ENCODE assay signal across 13 mouse cellular contexts in the genomic region with DNA sequence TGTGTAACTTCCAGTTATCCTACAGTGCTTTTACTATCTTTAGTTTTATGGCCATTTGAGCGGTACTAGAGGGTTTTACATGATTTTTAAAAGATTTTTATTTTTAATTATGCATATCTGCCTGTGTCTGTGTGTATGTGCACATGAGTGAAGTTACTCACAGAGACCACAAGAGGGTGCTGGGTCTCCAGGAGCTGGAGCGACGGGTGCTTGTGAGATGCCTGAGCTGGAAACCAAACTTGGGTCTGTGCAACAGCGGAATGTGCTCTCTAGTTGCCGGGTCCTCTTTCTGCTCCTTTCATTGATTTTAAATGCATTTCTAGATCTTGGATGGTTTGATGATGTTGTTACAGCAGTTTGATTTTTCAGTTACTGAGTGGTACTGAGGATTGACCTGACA. TPM values are rescaled to one million over a fixed set of nuclear protein-coding genes. Genes with fewer than 3 reads are reported as not detected.
A peak's percentile ranks its signal among the peaks of the same experiment; 100 is the strongest.
DNase-seq lines count a peak whose midpoint lies in the region; ATAC-seq and TF ChIP-seq lines count a peak whose summit lies in the region.
"Had no signal": no experiment of that assay in that cellular context is flagged by ENCODE, and none has a peak within 500 bp of the region (broad histone marks: within the 10 kb centered on the region; RNA-seq: fewer than 3 reads in every experiment).

No protein-coding gene starts in this region.

- H3K27ac ChIP-seq in heart, adult 2 months = no peak overlapping the region
- H3K27ac ChIP-seq in lung, embryonic 14.5 days (ENCODE audit: low read depth) = no peak overlapping the region
- H3K27ac ChIP-seq in ES-E14 (ENCODE audit: insufficient read depth, low read depth, low read length, poor library complexity, severe bottlenecking) = no peak overlapping the region
- no peak overlapping the region for H3K27ac ChIP-seq in limb, embryonic 10.5 days
- H3K27ac ChIP-seq: kidney, embryonic 15.5 days; limb, embryonic 12.5 days had no signal

- H3K36me3 ChIP-seq in heart, adult 2 months (ENCODE audit: control insufficient read depth, insufficient read depth, low read length) = no peaks in the 10 kb centered on the region
- H3K36me3 ChIP-seq in lung, embryonic 14.5 days (ENCODE audit: insufficient read depth) = no peaks in the 10 kb centered on the region
- H3K36me3 ChIP-seq in ES-E14 (ENCODE audit: control insufficient read depth, insufficient read depth, low read length, poor library complexity, severe bottlenecking) = no peaks in the 10 kb centered on the region
- no peaks in the 10 kb centered on the region for H3K36me3 ChIP-seq in limb, embryonic 10.5 days
- H3K36me3 ChIP-seq: kidney, embryonic 15.5 days; limb, embryonic 12.5 days had no signal

- no peak for TF ChIP-seq EP300 in heart, adult 2 months (IDR thresholded peaks at IDR 0.05; ENCODE audit: insufficient read depth, low read depth, low read length)

- no peak for DNase-seq in heart, adult 2 months
- no peak for DNase-seq in heart, adult 18-20 months
- no peak for DNase-seq in lung, embryonic 14.5 days
- no peak for DNase-seq in lung, adult 2 months
- DNase-seq in A20 (ENCODE audit: low read depth, low spot score) = peak; percentile 23
- DNase-seq in ES-E14 (ENCODE audit: low read depth, low spot score) = no peak
- no peak for DNase-seq in limb, embryonic 10.5 days (ENCODE audit: low spot score)
- DNase-seq: cerebellum, adult 9-11 months; right cerebral cortex, adult 18-20 months had no signal

- no peak overlapping the region for H3K4me3 ChIP-seq in heart, adult 2 months
- H3K4me3 ChIP-seq in lung, embryonic 14.5 days (ENCODE audit: low read depth, low read length) = no peak overlapping the region
- H3K4me3 ChIP-seq in lung, adult 2 months (replicated peaks; ENCODE audit: extremely low read depth, low read depth, low read length) = no peak overlapping the region
- no peak overlapping the region for H3K4me3 ChIP-seq in ES-E14 (ENCODE audit: insufficient read depth in 1 of 2, low read depth in 1 of 2, low read length in 2 of 2, poor library complexity in 1 of 2, severe bottlenecking in 1 of 2)
- no peak overlapping the region for H3K4me3 ChIP-seq in limb, embryonic 10.5 days
- H3K4me3 ChIP-seq: kidney, embryonic 15.5 days; limb, embryonic 12.5 days had no signal

- TF ChIP-seq POLR2A in heart, adult 2 months (IDR thresholded peaks at IDR 0.05; ENCODE audit: insufficient read depth, low read depth, low read length) = no peak
- TF ChIP-seq POLR2A in lung, adult 2 months (IDR thresholded peaks at IDR 0.05; ENCODE audit: borderline replicate concordance, extremely low read depth, low read depth, low read length) = no peak

- no peak for ATAC-seq in lung, embryonic 14.5 days (ENCODE audit: insufficient read depth)
- no peak for ATAC-seq in CD4-positive, CD25-positive, alpha-beta regulatory T cell, adult 4 months
- ATAC-seq: midbrain, embryonic 16.5 days had no signal

- H3K27me3 ChIP-seq in heart, adult 2 months (ENCODE audit: control insufficient read depth, insufficient read depth, low read length) = no peaks in the 10 kb centered on the region
- H3K27me3 ChIP-seq in lung, embryonic 14.5 days (ENCODE audit: insufficient read depth, low read length) = no peaks in the 10 kb centered on the region
- no peaks in the 10 kb centered on the region for H3K27me3 ChIP-seq in limb, embryonic 10.5 days (ENCODE audit: low read depth, poor library complexity, severe bottlenecking)
- H3K27me3 ChIP-seq: kidney, embryonic 15.5 days; limb, embryonic 12.5 days had no signal

- no peak overlapping the region for H3K9ac ChIP-seq in heart, adult 2 months (ENCODE audit: low read depth, low read length)
- H3K9ac ChIP-seq in lung, embryonic 14.5 days = no peak overlapping the region
- no peak overlapping the region for H3K9ac ChIP-seq in ES-E14 (ENCODE audit: insufficient read depth, low read depth, low read length, poor library complexity, severe bottlenecking)
- H3K9ac ChIP-seq: kidney, embryonic 15.5 days; limb, embryonic 12.5 days had no signal

- intact Hi-C loops in heart, adult 2 months (cut with DNase I) = no loop called here

- H3K9me3 ChIP-seq in lung, embryonic 14.5 days (ENCODE audit: low read depth, low read length) = peaks cover 4% of the 10 kb centered on the region; the same call in 1 of the 2 replicates
- no peaks in the 10 kb centered on the region for H3K9me3 ChIP-seq in ES-E14 (ENCODE audit: control insufficient read depth, insufficient read depth, low read depth, low read length)
- no peaks in the 10 kb centered on the region; the same call in 1 of the 2 replicates for H3K9me3 ChIP-seq in limb, embryonic 10.5 days (replicated peaks)
- H3K9me3 ChIP-seq: kidney, embryonic 15.5 days had no signal

- H3K4me2 ChIP-seq in lung, embryonic 14.5 days = no peak overlapping the region
- H3K4me2 ChIP-seq: kidney, embryonic 15.5 days; limb, embryonic 12.5 days had no signal

- 95% methylated on average over 5 of the region's 5 CpGs for WGBS in heart, adult 2 months
- WGBS in lung, embryonic 14.5 days = 95% methylated on average over 5 of the region's 5 CpGs
- WGBS in lung, adult 2 months = 96% methylated on average over 5 of the region's 5 CpGs
- 98% methylated on average over 5 of the region's 5 CpGs for WGBS in limb, embryonic 10.5 days

- TF ChIP-seq CTCF in heart, adult 2 months (IDR thresholded peaks at IDR 0.05) = peak; percentile 67
- TF ChIP-seq CTCF in lung, embryonic 14.5 days (IDR thresholded peaks at IDR 0.05; ENCODE audit: low read depth) = peak; percentile 30; the same call in 1 of the 2 replicates
- no peak for TF ChIP-seq CTCF in lung, adult 2 months (IDR thresholded peaks at IDR 0.05; ENCODE audit: insufficient read depth, low read length)

- H3K79me2 ChIP-seq in heart, adult 2 months (replicated peaks; ENCODE audit: control insufficient read depth, insufficient read depth, low read length) = no peaks in the 10 kb centered on the region

- no peaks in the 10 kb centered on the region for H3K4me1 ChIP-seq in heart, adult 2 months (ENCODE audit: control insufficient read depth, insufficient read depth, low read length)
- no peaks in the 10 kb centered on the region for H3K4me1 ChIP-seq in lung, embryonic 14.5 days (ENCODE audit: insufficient read depth)
- H3K4me1 ChIP-seq in lung, adult 2 months (ENCODE audit: control insufficient read depth, insufficient read depth, low read length) = no peaks in the 10 kb centered on the region
- H3K4me1 ChIP-seq in ES-E14 (ENCODE audit: control insufficient read depth in 2 of 2, insufficient read depth in 2 of 2, low read length in 2 of 2, poor library complexity in 1 of 2) = no peaks in the 10 kb centered on the region
- H3K4me1 ChIP-seq in limb, embryonic 10.5 days = no peaks in the 10 kb centered on the region
- H3K4me1 ChIP-seq: kidney, embryonic 15.5 days; limb, embryonic 12.5 days had no signal

- in situ Hi-C loops in ES-E14 (cut with MboI; ENCODE audit: low sequenced_read_pairs in 2 of 2, unreplicated experiment in 2 of 2) = loop anchor here in 1 of 2 experiments (25.0 kb wide), 1 partner anchor 565 kb away; no protein-coding TSS in a partner anchor

TF ChIP-seq in ES-E14, 5 proteins besides CTCF, POLR2A, EP300 and RAD21:
- TF ChIP-seq ZNF384 (IDR thresholded peaks at IDR 0.05; ENCODE audit: low read depth, low read length) = no peak
- TF ChIP-seq ZC3H11A (IDR thresholded peaks at IDR 0.05; ENCODE audit: borderline replicate concordance, low read depth, low read length) = peak; percentile 91

RNA-seq across cellular contexts. Expression of a gene that starts 24.5 kb away (rescaled TPM):
- total RNA-seq in heart, adult 2 months (2021) = not detected
- polyA plus RNA-seq in heart, adult 2 months (2012; rRNA removed) = 0.12 and 0.38 TPM in 2 replicates
- total RNA-seq in heart, adult 18-20 months (2021) = under 1 TPM; 0.26 to 0.52 TPM
- 3.2 and 4.9 TPM in 2 replicates for polyA plus RNA-seq in lung, embryonic 14.5 days (2014; fragmentation: Nextera tagmentation; extraction: Ambion mirVana)
- polyA plus RNA-seq in lung, adult 2 months (2012; rRNA removed) = 0.07 and 0.34 TPM in 2 replicates
- 18.3 and 19.6 TPM in 2 replicates for total RNA-seq in ES-E14 (2012; rRNA removed)
- polyA plus RNA-seq in CD4-positive, CD25-positive, alpha-beta regulatory T cell, adult 4 months (2017; shearing (Covaris generic)) = under 1 TPM; 0.73 to 0.79 TPM
- polyA plus RNA-seq in limb, embryonic 10.5 days (2016; fragmentation: Nextera tagmentation; extraction: Ambion mirVana) = 2.3 and 2.4 TPM in 2 replicates

RNA-seq across cellular contexts. Expression of a gene that starts 59.8 kb away (rescaled TPM):
- total RNA-seq in heart, adult 2 months (2021) = 10 to 100 TPM; 44.1 to 53.3 TPM
- 12.3 and 26.9 TPM in 2 replicates for polyA plus RNA-seq in heart, adult 2 months (2012; rRNA removed)
- 10 to 100 TPM; 38.5 to 55.4 TPM for total RNA-seq in heart, adult 18-20 months (2021)
- 151 and 155 TPM in 2 replicates for polyA plus RNA-seq in lung, embryonic 14.5 days (2014; fragmentation: Nextera tagmentation; extraction: Ambion mirVana)
- polyA plus RNA-seq in lung, adult 2 months (2012; rRNA removed) = 10.4 and 19.0 TPM in 2 replicates
- 133 and 174 TPM in 2 replicates for total RNA-seq in ES-E14 (2012; rRNA removed)
- 100 to 1,000 TPM; 190 to 207 TPM for polyA plus RNA-seq in CD4-positive, CD25-positive, alpha-beta regulatory T cell, adult 4 months (2017; shearing (Covaris generic))
- polyA plus RNA-seq in limb, embryonic 10.5 days (2016; fragmentation: Nextera tagmentation; extraction: Ambion mirVana) = 153 and 174 TPM in 2 replicates
